13 mouse cellular contexts compared by ENCODE assay signal in genomic region chr2:167213076-167213475, GRCm38 (mm10). TPM values are rescaled to one million over a fixed set of nuclear protein-coding genes. Genes with fewer than 3 reads are reported as not detected.
DNase-seq lines count a peak whose midpoint lies in the region; ATAC-seq and TF ChIP-seq lines count a peak whose summit lies in the region.
"Had no signal": no experiment of that assay in that cellular context is flagged by ENCODE, and none has a peak within 500 bp of the region (broad histone marks: within the 10 kb centered on the region; RNA-seq: fewer than 3 reads in every experiment).

No protein-coding gene starts in this region.

- H3K9ac ChIP-seq in kidney, postnatal 0 days (ENCODE audit: low read depth, low read length), result no peak overlapping the region
- H3K9ac ChIP-seq in kidney, embryonic 14.5 days (ENCODE audit: low read depth, low read length), result no peak overlapping the region
- H3K9ac ChIP-seq: hindbrain, embryonic 14.5 days; liver, embryonic 13.5 days; midbrain, embryonic 15.5 days; stomach, embryonic 15.5 days had no signal

- TF ChIP-seq CTCF in kidney, postnatal 0 days (IDR thresholded peaks at IDR 0.05; ENCODE audit: low read depth), result peak; percentile 43; the same call in 1 of the 2 replicates

- peak; percentile 26 to 52 for DNase-seq in adrenal gland, postnatal 36 days
- DNase-seq in adrenal gland, postnatal 4 days (ENCODE audit: low spot score in 2 of 2), result no peak
- DNase-seq in kidney, postnatal 0 days (ENCODE audit: low spot score), result no peak
- peak; percentile 51 for DNase-seq in thymus, postnatal 4 days
- no peak for DNase-seq in thymus, postnatal 36 days
- peak; percentile 50 for DNase-seq in testis, postnatal 14 days (ENCODE audit: low spot score)
- DNase-seq: liver, embryonic 13.5 days had no signal

- H3K4me2 ChIP-seq in kidney, postnatal 0 days (ENCODE audit: low read length), result no peak overlapping the region
- no peak overlapping the region for H3K4me2 ChIP-seq in kidney, embryonic 14.5 days (replicated peaks; ENCODE audit: low read depth, low read length)
- H3K4me2 ChIP-seq: hindbrain, embryonic 14.5 days; liver, embryonic 13.5 days; midbrain, embryonic 15.5 days; stomach, embryonic 15.5 days had no signal

- ATAC-seq in kidney, postnatal 0 days (replicated peaks; ENCODE audit: low FRiP score, low read depth), result no peak
- ATAC-seq in kidney, embryonic 14.5 days (ENCODE audit: low FRiP score, low TSS enrichment), result no peak
- ATAC-seq in megakaryocyte, adult 5-6 weeks (ENCODE audit: poor library complexity, severe bottlenecking), result no peak
- ATAC-seq: midbrain, embryonic 15.5 days had no signal

- no peaks in the 10 kb centered on the region for H3K27me3 ChIP-seq in kidney, postnatal 0 days (ENCODE audit: insufficient read depth, low read length)
- H3K27me3 ChIP-seq in kidney, embryonic 14.5 days (ENCODE audit: control insufficient read depth, insufficient read depth, low read length), result no peaks in the 10 kb centered on the region
- H3K27me3 ChIP-seq: liver, embryonic 13.5 days; midbrain, embryonic 15.5 days; stomach, embryonic 15.5 days had no signal

- no peaks in the 10 kb centered on the region for H3K4me1 ChIP-seq in kidney, postnatal 0 days (replicated peaks; ENCODE audit: insufficient read depth, low read length)
- H3K4me1 ChIP-seq in kidney, embryonic 14.5 days (ENCODE audit: control insufficient read depth, insufficient read depth, low read length), result no peaks in the 10 kb centered on the region; the same call in 1 of the 2 replicates
- H3K4me1 ChIP-seq: liver, embryonic 13.5 days; midbrain, embryonic 15.5 days; stomach, embryonic 15.5 days had no signal

- no peak overlapping the region for H3K27ac ChIP-seq in kidney, postnatal 0 days
- no peak overlapping the region for H3K27ac ChIP-seq in kidney, embryonic 14.5 days (ENCODE audit: low read depth, low read length)
- H3K27ac ChIP-seq: hindbrain, embryonic 14.5 days; liver, embryonic 13.5 days; midbrain, embryonic 15.5 days; stomach, embryonic 15.5 days had no signal

- no peaks in the 10 kb centered on the region for H3K36me3 ChIP-seq in kidney, postnatal 0 days (ENCODE audit: insufficient read depth, low read length)
- no peaks in the 10 kb centered on the region; the same call in 1 of the 2 replicates for H3K36me3 ChIP-seq in kidney, embryonic 14.5 days (ENCODE audit: control insufficient read depth, insufficient read depth, low read length)
- H3K36me3 ChIP-seq: liver, embryonic 13.5 days; midbrain, embryonic 15.5 days had no signal

- no peaks in the 10 kb centered on the region for H3K9me3 ChIP-seq in kidney, postnatal 0 days (replicated peaks; ENCODE audit: low read length)
- no peaks in the 10 kb centered on the region for H3K9me3 ChIP-seq in kidney, embryonic 14.5 days (ENCODE audit: control insufficient read depth, low read length)
- H3K9me3 ChIP-seq: liver, embryonic 13.5 days; midbrain, embryonic 15.5 days; stomach, embryonic 15.5 days had no signal

- H3K4me3 ChIP-seq in kidney, postnatal 0 days (replicated peaks; ENCODE audit: low read depth, low read length), result no peak overlapping the region
- H3K4me3 ChIP-seq in kidney, embryonic 14.5 days (ENCODE audit: low read length), result no peak overlapping the region
- H3K4me3 ChIP-seq: liver, embryonic 13.5 days; midbrain, embryonic 15.5 days; stomach, embryonic 15.5 days had no signal

- WGBS in kidney, postnatal 0 days, result 98% methylated on average over 3 of the region's 3 CpGs
- 79% methylated on average over 3 of the region's 3 CpGs for WGBS in kidney, embryonic 14.5 days

RNA-seq across cellular contexts. Expression of gene Kcnb1, which starts 23.1 kb away (rescaled TPM):
- 10 to 100 TPM; 13.7 to 20.7 TPM for total RNA-seq in adrenal gland, postnatal 36 days (2021)
- 10 to 100 TPM; 15.8 to 17.0 TPM for total RNA-seq in adrenal gland, postnatal 4 days (2021)
- 1.3 and 1.4 TPM in 2 replicates for polyA plus RNA-seq in kidney, postnatal 0 days (2015; fragmentation: Nextera tagmentation; extraction: Ambion mirVana)
- 1.5 and 1.7 TPM in 2 replicates for polyA plus RNA-seq in kidney, embryonic 14.5 days (2014; fragmentation: Nextera tagmentation; extraction: Ambion mirVana)
- total RNA-seq in megakaryocyte, adult 5-6 weeks (2015), result 0.07 and 1.6 TPM in 2 replicates
- total RNA-seq in megakaryocyte, adult 5-6 weeks (2017), result 0.07 and 0.49 TPM in 2 replicates

RNA-seq across cellular contexts. Expression of gene Ptgis, which starts 27.3 kb away (rescaled TPM):
- 10 to 100 TPM; 24.7 to 31.7 TPM for total RNA-seq in adrenal gland, postnatal 36 days (2021)
- 10 to 100 TPM; 21.5 to 22.3 TPM for total RNA-seq in adrenal gland, postnatal 4 days (2021)
- 17.7 and 18.7 TPM in 2 replicates for polyA plus RNA-seq in kidney, postnatal 0 days (2015; fragmentation: Nextera tagmentation; extraction: Ambion mirVana)
- polyA plus RNA-seq in kidney, embryonic 14.5 days (2014; fragmentation: Nextera tagmentation; extraction: Ambion mirVana), result 15.5 and 18.0 TPM in 2 replicates
- not detected in 2 replicates for total RNA-seq in megakaryocyte, adult 5-6 weeks (2015)
- total RNA-seq in megakaryocyte, adult 5-6 weeks (2017), result not detected in 2 replicates
- total RNA-seq: common myeloid progenitor, adult 5-6 weeks had no signal

Comparison
In these comparisons a context has a peak if more than half of its experiments do, and no peak if none do; other contexts are left out.
1. DNase-seq: peak in adrenal gland, postnatal 36 days (2 of 2), thymus, postnatal 4 days (single experiment) and testis, postnatal 14 days (single experiment); none in adrenal gland, postnatal 4 days (0 of 2), kidney, postnatal 0 days (single experiment) and thymus, postnatal 36 days (0 of 2).
2. RNA of gene Kcnb1, which starts 23.1 kb away (total RNA-seq): 13.7 to 20.7 TPM in adrenal gland, postnatal 36 days and 15.8 to 17.0 TPM in adrenal gland, postnatal 4 days; 0.07 to 1.6 TPM in megakaryocyte, adult 5-6 weeks; every median in the first group is over 4 times any median in the second.
3. RNA of gene Ptgis, which starts 27.3 kb away (total RNA-seq): 24.7 to 31.7 TPM in adrenal gland, postnatal 36 days and 21.5 to 22.3 TPM in adrenal gland, postnatal 4 days; not detected in megakaryocyte, adult 5-6 weeks; every median in the first group is over 10 times any median in the second.